7 mouse cellular contexts compared by ENCODE assay signal in genomic region chr11:109859939-109860469, GRCm38 (mm10). TPM values are rescaled to one million over a fixed set of nuclear protein-coding genes. Genes with fewer than 3 reads are reported as not detected.
A peak's percentile ranks its signal among the peaks of the same experiment; 100 is the strongest.
DNase-seq lines count a peak whose midpoint lies in the region; ATAC-seq and TF ChIP-seq lines count a peak whose summit lies in the region.

No protein-coding gene starts in this region.

- no peaks in the 10 kb centered on the region for H3K27me3 ChIP-seq in C2C12 (ENCODE audit: control insufficient read depth, insufficient read depth, insufficient read length)
- no peaks in the 10 kb centered on the region for H3K27me3 ChIP-seq in ES-Bruce4 (ENCODE audit: control insufficient read depth, insufficient read depth, low read length, poor library complexity, severe bottlenecking)
- no peaks in the 10 kb centered on the region for H3K27me3 ChIP-seq in forebrain, embryonic 12.5 days
- no peaks in the 10 kb centered on the region for H3K27me3 ChIP-seq in lung, embryonic 15.5 days

- peak overlapping the region; percentile 54 for H3ac ChIP-seq in C2C12 (ENCODE audit: control insufficient read depth, insufficient read length, low read depth)

- H3K4me2 ChIP-seq in forebrain, embryonic 12.5 days = peak overlapping the region; percentile 11; the same call in 1 of the 2 replicates
- H3K4me2 ChIP-seq in lung, embryonic 15.5 days = peak overlapping the region; percentile 45

- H3K79me2 ChIP-seq in C2C12 (ENCODE audit: control insufficient read depth, insufficient read depth) = no peaks in the 10 kb centered on the region

- H3K36me3 ChIP-seq in C2C12 (ENCODE audit: control insufficient read depth, insufficient read depth) (no peaks in the 10 kb centered on the region), ES-Bruce4 (ENCODE audit: control insufficient read depth, insufficient read depth, low read length, poor library complexity, severe bottlenecking) (no peaks in the 10 kb centered on the region)
- H3K36me3 ChIP-seq in forebrain, embryonic 12.5 days (replicated peaks) = no peaks in the 10 kb centered on the region
- H3K36me3 ChIP-seq in lung, embryonic 15.5 days = no peaks in the 10 kb centered on the region

- H3K4me1 ChIP-seq in ES-Bruce4 (ENCODE audit: control insufficient read depth, insufficient read depth, low read length) = no peaks in the 10 kb centered on the region
- no peaks in the 10 kb centered on the region for H3K4me1 ChIP-seq in forebrain, embryonic 12.5 days
- H3K4me1 ChIP-seq in lung, embryonic 15.5 days = peaks cover 8% of the 10 kb centered on the region; the same call in 1 of the 2 replicates

- no peak for TF ChIP-seq POLR2A in ES-Bruce4 (IDR thresholded peaks at IDR 0.05; ENCODE audit: insufficient read depth, low read length)

- 77% methylated on average over 14 of the region's 14 CpGs for WGBS in forebrain, embryonic 12.5 days
- WGBS in lung, embryonic 15.5 days = 51% methylated on average over 14 of the region's 14 CpGs

- H3K9me3 ChIP-seq in ES-Bruce4 (replicated peaks; ENCODE audit: control insufficient read depth, insufficient read depth, low read length, poor library complexity, severe bottlenecking) = no peaks in the 10 kb centered on the region
- H3K9me3 ChIP-seq in forebrain, embryonic 12.5 days = no peaks in the 10 kb centered on the region
- no peaks in the 10 kb centered on the region for H3K9me3 ChIP-seq in lung, embryonic 15.5 days

- DNase-seq in spleen, adult 18-20 months = peak; percentile 32 to 41
- DNase-seq in embryo, embryonic 10.5 days (ENCODE audit: low spot score) = no peak

- H3K9ac ChIP-seq in ES-Bruce4 (ENCODE audit: low read depth, poor library complexity, severe bottlenecking) = peak overlapping the region; percentile 57
- H3K9ac ChIP-seq in forebrain, embryonic 12.5 days = no peak overlapping the region
- H3K9ac ChIP-seq in lung, embryonic 15.5 days = no peak overlapping the region; the same call in 1 of the 2 replicates

- TF ChIP-seq CTCF in C2C12 (IDR thresholded peaks at IDR 0.05; ENCODE audit: control insufficient read depth, insufficient read depth, insufficient read length) (no peak), ES-Bruce4 (IDR thresholded peaks at IDR 0.05; ENCODE audit: low read depth, low read length) (no peak)

- ATAC-seq in forebrain, embryonic 12.5 days (ENCODE audit: low FRiP score) = no peak
- peak; percentile 94 for ATAC-seq in inflammation-experienced regulatory T-cells, adult 6 months
- peak; percentile 56; the same call in 1 of the 2 replicates for ATAC-seq in lung, embryonic 15.5 days (ENCODE audit: borderline replicate concordance, extremely low read depth, low FRiP score, low TSS enrichment)

- no peak overlapping the region for H3K27ac ChIP-seq in ES-Bruce4 (ENCODE audit: insufficient read depth, low read length)
- H3K27ac ChIP-seq in forebrain, embryonic 12.5 days = no peak overlapping the region
- peak overlapping the region; percentile 67 for H3K27ac ChIP-seq in lung, embryonic 15.5 days

- no peak for TF ChIP-seq EP300 in ES-Bruce4 (IDR thresholded peaks at IDR 0.05; ENCODE audit: insufficient read depth, low read depth, low read length)

- H3K79me3 ChIP-seq in C2C12 (ENCODE audit: low read depth) = no peaks in the 10 kb centered on the region

- H3K4me3 ChIP-seq in C2C12 (ENCODE audit: insufficient read depth, poor library complexity, severe bottlenecking) (no peak overlapping the region), ES-Bruce4 (ENCODE audit: low read depth, low read length) (no peak overlapping the region)
- no peak overlapping the region for H3K4me3 ChIP-seq in forebrain, embryonic 12.5 days (replicated peaks)
- H3K4me3 ChIP-seq in lung, embryonic 15.5 days = no peak overlapping the region

TF ChIP-seq in C2C12, 6 proteins besides CTCF, POLR2A, EP300 and RAD21:
- TF ChIP-seq USF1 (IDR thresholded peaks at IDR 0.05; ENCODE audit: low read depth) (peak; percentile 96), CEBPB (IDR thresholded peaks at IDR 0.05; ENCODE audit: low read depth) (no peak), MAX (IDR thresholded peaks at IDR 0.05) (no peak), MYOD1 (IDR thresholded peaks at IDR 0.05; ENCODE audit: control insufficient read depth, insufficient read length, low read depth) (peak; percentile 49), FOSL1 (IDR thresholded peaks at IDR 0.05; ENCODE audit: insufficient read depth, low read length, poor library complexity, severe bottlenecking) (peak; percentile 88), MYOG (IDR thresholded peaks at IDR 0.05; ENCODE audit: control insufficient read depth, extremely low read depth, insufficient read length) (no peak)

RNA-seq across cellular contexts. Expression of gene 1700012B07Rik, which starts 32.2 kb away (rescaled TPM):
- polyA plus RNA-seq in C2C12 (2012; fragmentation: generic; extraction: Trizol) (0.04 TPM), ES-Bruce4 (2011; ENCODE audit: insufficient read depth, insufficient read length, low read depth, missing spikeins) (not detected in 2 replicates)
- not detected in 2 replicates for polyA plus RNA-seq in forebrain, embryonic 12.5 days (2016; fragmentation: Nextera tagmentation; extraction: Ambion mirVana)
- polyA plus RNA-seq in inflammation-experienced regulatory T-cells, adult 6 months (2017; shearing (Covaris generic)) = 1 to 10 TPM in 2 of 3 experiments, under 1 TPM in 1; 0.60 to 8.1 (median 1.2) TPM
- not detected in 2 replicates for polyA plus RNA-seq in lung, embryonic 15.5 days (2015; fragmentation: Nextera tagmentation; extraction: Ambion mirVana)
